Mouse (Mus musculus): ENCODE measurements at regions not wholly inside any gene's neighbourhood (a gene's known extent, or its start where the extent isn't known, plus 50 kb on each side); places are given as distances from the start of the nearest gene placed in this dataset.

DNA sequence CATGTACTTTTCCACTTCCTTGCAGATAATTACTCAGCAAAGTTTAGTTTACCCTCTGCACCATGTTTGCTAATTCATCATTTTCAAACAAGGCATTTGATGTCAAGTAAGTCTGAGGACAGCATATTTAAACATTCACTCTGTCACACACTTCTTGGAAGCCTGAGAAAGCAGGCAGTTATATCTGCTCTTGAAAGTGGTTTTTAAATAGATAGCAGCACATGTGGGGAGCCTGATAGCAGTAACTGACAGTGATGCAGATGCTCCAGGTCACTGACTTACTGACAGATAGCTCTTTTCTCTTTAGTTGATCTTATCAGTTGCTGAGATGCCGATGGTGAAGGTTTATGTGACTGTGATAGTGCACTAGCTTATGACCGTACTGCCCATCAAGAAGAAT lies 380.9 kb downstream of the Gm16223 start:
- no peak for TF ChIP-seq CTCF (IDR thresholded peaks at IDR 0.05; ENCODE audit: borderline replicate concordance, extremely low read depth, insufficient read depth, insufficient read length)
- TF ChIP-seq POLR2A (IDR thresholded peaks at IDR 0.05; ENCODE audit: borderline replicate concordance, extremely low read depth, insufficient read depth, insufficient read length, poor library complexity, severe bottlenecking), result no peak

Measured in brain, embryonic 14.5 days (tissue).